Mouse (Mus musculus) olfactory bulb, adult 2 months (tissue): ENCODE results near the gene F11r.

Experiments
- CTCF ChIP-seq: fragments of 200-500 bp; IDR thresholded peaks from 2 replicates; pipeline ENCODE4 v1.5.1; 2012; ENCODE audit warnings: low read depth, mild to moderate bottlenecking, low read length, moderate library complexity; ENCODE audit not compliant: insufficient read depth
- POLR2A ChIP-seq: fragments of 200-500 bp; IDR thresholded peaks from 2 replicates; pipeline ENCODE4 v1.6.1; 2012; ENCODE audit warnings: mild to moderate bottlenecking, low read depth, low read length, moderate library complexity; ENCODE audit not compliant: insufficient read depth

GRCm38 (mm10) chr1:171388376-171389102, 48.8 kb upstream of the F11r start, which contains the start of gene Arhgap30:
- TF ChIP-seq CTCF, result no peak
- no peak for TF ChIP-seq POLR2A
